Mouse (Mus musculus) thymus, adult 2 months (tissue): ENCODE measurements around the gene Tbx10.
"Not testable (repeated sequence)": the region's sequence is repeated elsewhere in the genome, so short reads cannot be mapped to it uniquely, and the experiment has no call there.

ENCODE experiments used
- CTCF ChIP-seq: fragments of 200-500 bp; IDR thresholded peaks from 2 replicates; pipeline ENCODE4 v1.5.1; 2012; ENCODE audit warnings: mild to moderate bottlenecking, control low read depth, low read length, moderate library complexity, borderline replicate concordance; ENCODE audit not compliant: control insufficient read depth, poor library complexity, insufficient read depth; ENCODE audit errors: extremely low read depth
- POLR2A ChIP-seq: fragments of 200-500 bp; IDR thresholded peaks from 2 replicates; pipeline ENCODE4 v1.6.1; 2012; ENCODE audit warnings: mild to moderate bottlenecking, low read length, control low read depth, moderate library complexity; ENCODE audit not compliant: control insufficient read depth, poor library complexity, insufficient read depth; ENCODE audit errors: extremely low read depth

DNA sequence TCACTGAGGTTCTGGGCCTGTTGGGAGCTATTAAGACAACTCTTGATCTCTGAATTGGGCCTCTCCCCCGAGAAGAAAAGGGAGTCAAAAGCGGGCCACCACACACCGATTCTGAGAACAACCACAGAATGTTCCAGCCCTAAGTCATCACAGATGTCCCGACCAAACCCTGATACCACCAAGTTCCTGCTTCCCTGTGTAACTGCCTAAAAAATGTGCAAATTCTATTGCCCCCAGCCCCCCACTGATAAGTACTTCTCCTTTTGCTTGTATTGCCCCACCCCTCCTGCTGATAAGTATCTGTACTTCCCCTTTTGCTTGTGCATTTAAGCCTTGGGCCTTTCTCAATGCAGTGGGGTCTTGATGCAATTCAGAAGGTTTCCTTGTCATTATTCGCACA is 51.6 kb downstream of the Tbx10 start:
- not testable (repeated sequence) for TF ChIP-seq POLR2A, CTCF
